Mouse (Mus musculus) heart, postnatal 0 days (tissue): ENCODE measurements around the gene Foxe1.

ENCODE experiments used
- CTCF ChIP-seq: IDR thresholded peaks from 2 replicates; pipeline ENCODE4 v1.5.1; 2016; ENCODE audit warnings: antibody characterized with exemption, control low read depth, low read depth
- EP300 ChIP-seq: IDR thresholded peaks from 2 replicates; pipeline ENCODE4 v1.6.1; 2016; ENCODE audit warnings: antibody characterized with exemption, low read depth

GRCm38 (mm10) chr4:46345056-46345772, 1.8 kb downstream of the Foxe1 start:
- TF ChIP-seq CTCF (no peak), EP300 (no peak)
